Mouse (Mus musculus) midbrain, embryonic 14.5 days (tissue): ENCODE measurements around the gene Drg1. TPM values are rescaled to one million over a fixed set of nuclear protein-coding genes. Genes with fewer than 3 reads are reported as not detected.
A peak's percentile ranks its signal among the peaks of the same experiment; 100 is the strongest.

Experiments used
- ATAC-seq: fragments of 200-750 bp; cut with Nextera tagmentation; 2 replicates; pipeline ENCODE4 v1.8.0; 2017; ENCODE audit warnings: moderate number of reproducible peaks, moderate library complexity; ENCODE audit not compliant: low FRiP score, low TSS enrichment
- DNase-seq: peaks from one replicate; pipeline ENCODE4 v3.0.0-alpha.2; 2015
- H3K27ac ChIP-seq: fragments of 300-500 bp; sonication (generic); replicated peaks from 2 replicates; pipeline ENCODE4 v1.5.1; 2014; ENCODE audit warnings: mild to moderate bottlenecking, low read depth, low read length, moderate library complexity
- H3K27me3 ChIP-seq: fragments of 300-500 bp; sonication (generic); 2 replicates; pipeline ENCODE4 v1.6.1; 2014; ENCODE audit warnings: low read length, control low read depth, mixed read lengths; ENCODE audit not compliant: control insufficient read depth, insufficient read depth
- H3K36me3 ChIP-seq: fragments of 300-500 bp; sonication (generic); 2 replicates; pipeline ENCODE4 v1.6.1; 2014; ENCODE audit warnings: low read length, control low read depth; ENCODE audit not compliant: control insufficient read depth, insufficient read depth
- H3K4me1 ChIP-seq: fragments of 300-500 bp; sonication (generic); 2 replicates; pipeline ENCODE4 v1.6.1; 2014; ENCODE audit warnings: mild to moderate bottlenecking, antibody characterized with exemption, low read length, control low read depth; ENCODE audit not compliant: control insufficient read depth, insufficient read depth
- H3K4me2 ChIP-seq: fragments of 300-500 bp; sonication (generic); 2 replicates; pipeline ENCODE4 v1.6.1; 2014; ENCODE audit warnings: mild to moderate bottlenecking, low read length, moderate library complexity
- H3K4me3 ChIP-seq: fragments of 300-500 bp; sonication (generic); replicated peaks from 2 replicates; pipeline ENCODE4 v1.5.1; 2014; ENCODE audit warnings: low read depth, low read length
- H3K9ac ChIP-seq: fragments of 300-500 bp; sonication (generic); replicated peaks from 2 replicates; pipeline ENCODE4 v1.6.1; 2014; ENCODE audit warnings: mild to moderate bottlenecking, low read length, moderate library complexity
- H3K9me3 ChIP-seq: fragments of 300-500 bp; sonication (generic); 2 replicates; pipeline ENCODE4 v1.6.1; 2016; ENCODE audit warnings: low read length, control low read depth, mixed read lengths; ENCODE audit not compliant: control insufficient read depth
- WGBS: fragments of 180-500 bp; shearing (Covaris S2); extraction: QIAGEN DNeasy Blood & Tissue Kit; methylation state at CpG from one replicate; pipeline ENCODE4 v1.1.7; 2014; 5-methylcytosine and 5-hydroxymethylcytosine counted together
- polyA plus RNA-seq: library from polyadenylated mRNA; unstranded; fragments of >200 nt; fragmentation: Nextera tagmentation; extraction: Ambion mirVana; gene quantifications from 2 replicates; pipeline ENCODE4 v1.2.1, GENCODE M21; 2014

The Drg1 gene
- polyA plus RNA-seq, 1 experiment from 2014 or later: 242 TPM

GRCm38 (mm10) chr11:3302792-3303191, 36.6 kb upstream of the Drg1 start:
- H3K9me3 ChIP-seq: no peaks in the 10 kb centered on the region
- no peak for DNase-seq
- ATAC-seq: no peak
- H3K4me2 ChIP-seq: no peak overlapping the region
- WGBS: 91% methylated on average over 4 of the region's 4 CpGs
- peaks cover 98% of the 10 kb centered on the region for H3K36me3 ChIP-seq
- no peak overlapping the region for H3K4me3 ChIP-seq
- H3K27ac ChIP-seq: no peak overlapping the region
- no peak overlapping the region for H3K9ac ChIP-seq
- no peaks in the 10 kb centered on the region for H3K27me3 ChIP-seq
- no peaks in the 10 kb centered on the region for H3K4me1 ChIP-seq

- no peak overlapping the region for H3K9ac ChIP-seq
- H3K36me3 ChIP-seq: peaks cover 98% of the 10 kb centered on the region
- H3K9me3 ChIP-seq: no peaks in the 10 kb centered on the region
- WGBS: 94% methylated on average over 4 of the region's 4 CpGs
- ATAC-seq (no peak), DNase-seq (no peak)
- no peak overlapping the region for H3K4me3 ChIP-seq
- no peaks in the 10 kb centered on the region for H3K4me1 ChIP-seq
- H3K4me2 ChIP-seq: no peak overlapping the region
- H3K27me3 ChIP-seq: no peaks in the 10 kb centered on the region
- no peak overlapping the region for H3K27ac ChIP-seq
Measured at GRCm38 (mm10) chr11:3302385-3302784, 36.2 kb upstream of the Drg1 start.

GRCm38 (mm10) chr11:3301075-3301474, 34.9 kb upstream of the Drg1 start:
- Histone ChIP-seq H3K4me2 (no peak overlapping the region), H3K9ac (no peak overlapping the region), H3K9me3 (no peaks in the 10 kb centered on the region), H3K36me3 (peaks cover 97% of the 10 kb centered on the region), H3K27ac (no peak overlapping the region), H3K4me3 (no peak overlapping the region), H3K4me1 (peaks cover 4% of the 10 kb centered on the region; the same call in 1 of the 2 replicates), H3K27me3 (no peaks in the 10 kb centered on the region)
- ATAC-seq (no peak), DNase-seq (no peak)
- 93% methylated on average over 5 of the region's 5 CpGs for WGBS

- Histone ChIP-seq H3K27ac (no peak overlapping the region), H3K9ac (no peak overlapping the region), H3K9me3 (no peaks in the 10 kb centered on the region), H3K36me3 (peaks cover 97% of the 10 kb centered on the region), H3K4me2 (no peak overlapping the region), H3K27me3 (no peaks in the 10 kb centered on the region), H3K4me1 (peaks cover 26% of the 10 kb centered on the region), H3K4me3 (no peak overlapping the region)
- DNase-seq (no peak), ATAC-seq (no peak)
- 93% methylated on average over 14 of the region's 14 CpGs for WGBS
Measured at GRCm38 (mm10) chr11:3298813-3299185, 32.6 kb upstream of the Drg1 start.

- 85% methylated on average over 10 of the region's 10 CpGs for WGBS
- Histone ChIP-seq H3K4me3 (no peak overlapping the region), H3K4me2 (no peak overlapping the region), H3K9me3 (no peaks in the 10 kb centered on the region), H3K27ac (no peak overlapping the region), H3K36me3 (peaks cover 96% of the 10 kb centered on the region), H3K27me3 (no peaks in the 10 kb centered on the region), H3K9ac (no peak overlapping the region), H3K4me1 (peaks cover 33% of the 10 kb centered on the region)
- ATAC-seq (no peak), DNase-seq (no peak)
Measured at GRCm38 (mm10) chr11:3297871-3298812, 31.9 kb upstream of the Drg1 start.

- Histone ChIP-seq H3K9me3 (no peaks in the 10 kb centered on the region), H3K4me3 (0 out of 2 replicates have a peak overlapping the region, but pooled peaks have one; percentile 4), H3K4me1 (peaks cover 36% of the 10 kb centered on the region), H3K27ac (no peak overlapping the region), H3K9ac (0 out of 2 replicates have a peak overlapping the region, but pooled peaks have one; percentile 36), H3K4me2 (peak overlapping the region; percentile 32; the same call in 1 of the 2 replicates), H3K36me3 (peaks cover 82% of the 10 kb centered on the region), H3K27me3 (no peaks in the 10 kb centered on the region)
- WGBS: 62% methylated on average over 5 of the region's 5 CpGs
- DNase-seq (no peak), ATAC-seq (no peak)
Measured at GRCm38 (mm10) chr11:3296056-3296455, 29.8 kb upstream of the Drg1 start.

GRCm38 (mm10) chr11:3294641-3295040, 28.4 kb upstream of the Drg1 start:
- no peaks in the 10 kb centered on the region for H3K27me3 ChIP-seq
- H3K4me3 ChIP-seq: peak overlapping the region; percentile 88
- H3K4me2 ChIP-seq: peak overlapping the region; percentile 100
- ATAC-seq: no peak
- peak overlapping the region; percentile 95; the same call in 1 of the 2 replicates for H3K9ac ChIP-seq
- H3K9me3 ChIP-seq: no peaks in the 10 kb centered on the region
- peaks cover 36% of the 10 kb centered on the region for H3K4me1 ChIP-seq
- no peak overlapping the region for H3K27ac ChIP-seq
- 89% methylated on average over 2 of the region's 2 CpGs for WGBS
- DNase-seq: no peak
- peaks cover 68% of the 10 kb centered on the region for H3K36me3 ChIP-seq

- peak overlapping the region; percentile 100 for H3K27ac ChIP-seq
- DNase-seq (no peak), ATAC-seq (no peak)
- H3K4me2 ChIP-seq: peak overlapping the region; percentile 100
- peaks cover 55% of the 10 kb centered on the region for H3K36me3 ChIP-seq
- no peaks in the 10 kb centered on the region for H3K9me3 ChIP-seq
- H3K27me3 ChIP-seq: no peaks in the 10 kb centered on the region
- WGBS: 6% methylated on average over 4 of the region's 4 CpGs
- H3K4me3 ChIP-seq: peak overlapping the region; percentile 88
- peak overlapping the region; percentile 95 for H3K9ac ChIP-seq
- H3K4me1 ChIP-seq: peaks cover 38% of the 10 kb centered on the region
Measured at GRCm38 (mm10) chr11:3293361-3293760, 27.1 kb upstream of the Drg1 start.
